Mouse (Mus musculus): ENCODE data around the gene Nup107.

GRCm38 (mm10) chr10:117740921-117741320 lies 51.6 kb downstream of the Nup107 start:
- TF ChIP-seq CTCF (IDR thresholded peaks at IDR 0.05; ENCODE audit: borderline replicate concordance, extremely low read depth, insufficient read depth, insufficient read length) (no peak), POLR2A (IDR thresholded peaks at IDR 0.05; ENCODE audit: borderline replicate concordance, extremely low read depth, insufficient read depth, insufficient read length, poor library complexity, severe bottlenecking) (no peak)
